In genomic region chr10:80777123-80777522, GRCm38 (mm10) we compare ENCODE assay signal across 13 mouse cellular contexts.
DNase-seq lines count a peak whose midpoint lies in the region.
"Had no signal": no experiment of that assay in that cellular context is flagged by ENCODE, and none has a peak within 500 bp of the region (broad histone marks: within the 10 kb centered on the region; RNA-seq: fewer than 3 reads in every experiment).

No protein-coding gene starts in this region.

- DNase-seq in Muller cell, postnatal 12 days (ENCODE audit: inconsistent ontology term), result peak; percentile 50
- DNase-seq in brain, adult 2 months (ENCODE audit: low read depth, low spot score), result peak; percentile 80
- peak; percentile 80 for DNase-seq in cerebellum, adult 9-10 months
- DNase-seq in cerebellum, postnatal 25 days, result peak; percentile 61 to 75
- DNase-seq in ovary, postnatal 14 days (ENCODE audit: low spot score), result no peak
- DNase-seq in thymus, postnatal 10 days (ENCODE audit: low spot score in 2 of 2), result no peak
- no peak for DNase-seq in frontal cortex, postnatal 14 days (ENCODE audit: low spot score in 2 of 2)
- DNase-seq: adrenal gland, postnatal 10 days; forebrain, postnatal 0 days; heart, postnatal 10 days; heart, postnatal 4 days; kidney, adult 11 months; kidney, adult 9 months had no signal

Comparison
In these comparisons a context has a peak if more than half of its experiments do, and no peak if none do; other contexts are left out.
1. DNase-seq: peak in Muller cell, postnatal 12 days (single experiment), brain, adult 2 months (single experiment), cerebellum, adult 9-10 months (single experiment) and cerebellum, postnatal 25 days (2 of 2); none in ovary, postnatal 14 days (single experiment), thymus, postnatal 10 days (0 of 2) and frontal cortex, postnatal 14 days (0 of 2).